Mouse (Mus musculus) cortical plate, adult 2 months (tissue): ENCODE data around the gene Tmco3. TPM values are rescaled to one million over a fixed set of nuclear protein-coding genes. Genes with fewer than 3 reads are reported as not detected.

Experiments used
- H3K27ac ChIP-seq: fragments of 200-500 bp; 2 replicates; pipeline ENCODE4 v1.5.1; 2012; ENCODE audit warnings: low read length, control low read depth, inconsistent platforms; ENCODE audit not compliant: insufficient read depth
- H3K4me1 ChIP-seq: fragments of 200-500 bp; 2 replicates; pipeline ENCODE4 v1.6.1; 2011; ENCODE audit warnings: low read length; ENCODE audit not compliant: control insufficient read depth, insufficient read depth
- H3K4me3 ChIP-seq: fragments of 200-500 bp; 2 replicates; pipeline ENCODE4 v1.5.1; 2011; ENCODE audit warnings: mild to moderate bottlenecking, low read length, control low read depth; ENCODE audit not compliant: insufficient read depth
- CTCF ChIP-seq: fragments of 200-500 bp; IDR thresholded peaks from 2 replicates; pipeline ENCODE4 v1.5.1; 2011; ENCODE audit warnings: mild to moderate bottlenecking, control low read depth, low read length; ENCODE audit not compliant: insufficient read depth; ENCODE audit errors: extremely low read depth
- POLR2A ChIP-seq: fragments of 200-500 bp; IDR thresholded peaks from 2 replicates; pipeline ENCODE4 v1.6.1; 2011; ENCODE audit warnings: mild to moderate bottlenecking, low read length, control low read depth; ENCODE audit not compliant: insufficient read depth; ENCODE audit errors: extremely low read depth
- polyA plus RNA-seq: library from polyadenylated mRNA; depleted of rRNA; stranded (reverse); fragments of >200 nt; gene quantifications from 2 replicates; pipeline ENCODE4 v1.2.3, GENCODE M21; 2012

Tmco3 gene
- polyA plus RNA-seq, 1 experiment = 43.3 TPM

DNA sequence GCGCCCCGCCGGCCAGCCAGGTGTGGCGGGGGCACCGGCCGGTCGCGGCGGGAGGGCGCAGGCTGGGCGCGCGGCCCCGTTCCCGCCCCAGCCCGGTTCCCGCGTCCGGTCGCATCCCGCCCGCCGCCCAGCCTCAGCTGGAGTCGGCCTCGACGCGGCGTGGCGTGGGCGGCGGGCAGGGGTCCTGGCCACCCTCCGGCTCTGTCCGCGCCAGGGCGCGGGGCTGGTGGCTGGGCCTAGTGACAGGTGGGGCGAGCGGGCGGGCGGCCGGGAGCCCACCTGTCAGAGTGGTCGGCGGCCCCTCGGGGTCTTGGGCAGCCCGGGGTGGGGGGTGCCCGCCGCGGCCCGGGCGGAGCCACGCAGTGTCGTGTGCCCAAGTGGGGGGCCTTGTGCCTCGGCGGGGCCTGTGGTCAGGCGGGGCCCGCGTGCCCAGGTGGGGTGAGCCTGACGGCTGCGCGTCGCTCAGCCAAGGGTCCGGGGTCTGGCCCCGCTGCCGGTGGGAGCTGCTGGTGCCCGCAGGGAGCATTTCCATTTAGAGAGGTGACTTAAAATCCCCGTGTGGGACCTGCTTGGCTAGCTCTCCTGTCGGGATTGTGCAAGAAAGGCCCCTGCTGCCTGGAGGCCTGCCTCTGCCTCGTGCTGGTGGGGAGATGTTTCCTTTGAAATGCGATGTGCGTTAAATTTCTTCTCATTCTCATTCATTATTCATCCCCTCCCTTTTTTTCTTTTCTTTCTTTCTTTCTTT is 51.1 kb downstream of the Tmco3 start:
- Histone ChIP-seq H3K27ac (no peak overlapping the region), H3K4me1 (no peaks in the 10 kb centered on the region; the same call in 1 of the 2 replicates), H3K4me3 (peak overlapping the region; percentile 68)
- TF ChIP-seq POLR2A (no peak), CTCF (no peak)

DNA sequence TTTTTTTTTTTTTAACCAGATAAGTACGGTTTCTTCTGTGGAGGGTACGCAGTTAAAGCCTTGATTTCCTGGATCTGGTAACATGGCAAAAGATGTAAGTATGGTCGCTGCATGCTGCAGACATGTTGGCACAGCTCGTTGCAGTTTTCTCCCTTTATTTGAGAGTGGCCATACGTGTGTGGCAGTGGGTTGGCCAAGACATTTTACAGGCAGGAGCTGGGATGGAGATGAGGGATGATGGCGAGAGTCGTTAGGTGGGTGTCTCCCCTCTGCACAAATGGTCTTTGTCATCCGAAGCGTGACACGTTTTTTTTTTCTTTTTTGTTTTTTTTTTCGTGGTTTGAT is 51.6 kb downstream of the Tmco3 start:
- H3K27ac ChIP-seq = no peak overlapping the region
- no peak for TF ChIP-seq CTCF
- no peaks in the 10 kb centered on the region; the same call in 1 of the 2 replicates for H3K4me1 ChIP-seq
- H3K4me3 ChIP-seq = peak overlapping the region; percentile 68

DNA sequence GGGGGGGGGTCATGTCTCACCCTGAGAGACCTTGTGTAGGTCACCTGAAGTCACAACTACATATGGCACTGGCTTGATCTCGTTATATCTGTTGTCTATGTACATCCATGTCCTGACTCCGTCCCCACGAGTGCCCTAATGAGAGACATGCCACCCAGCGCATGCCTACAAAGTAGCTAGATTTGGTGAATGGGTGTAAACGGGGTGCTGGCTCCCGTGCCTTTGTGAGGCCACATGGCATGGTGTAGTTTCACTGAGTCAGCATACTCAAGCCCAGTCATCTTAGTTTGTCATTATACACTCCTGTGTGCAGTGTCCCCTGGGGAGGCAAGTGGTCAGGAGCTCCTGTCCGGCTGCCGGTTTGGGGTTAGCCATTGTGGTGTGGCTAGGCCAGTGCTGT is 52.7 kb downstream of the Tmco3 start:
- TF ChIP-seq POLR2A (no peak), CTCF (no peak)
- no peak overlapping the region for H3K27ac ChIP-seq
- H3K4me3 ChIP-seq = no peak overlapping the region
- no peaks in the 10 kb centered on the region; the same call in none of the 2 replicates for H3K4me1 ChIP-seq

- no peak overlapping the region for H3K4me3 ChIP-seq
- H3K27ac ChIP-seq = no peak overlapping the region
- H3K4me1 ChIP-seq = no peaks in the 10 kb centered on the region; the same call in none of the 2 replicates
- TF ChIP-seq CTCF = no peak
- no peak for TF ChIP-seq POLR2A
Measured at GRCm38 (mm10) chr8:13342340-13342739, 54.4 kb downstream of the Tmco3 start.

GRCm38 (mm10) chr8:13343134-13343533 is 55.1 kb downstream of the Tmco3 start:
- no peak for TF ChIP-seq CTCF
- no peak for TF ChIP-seq POLR2A
- H3K27ac ChIP-seq = no peak overlapping the region

GRCm38 (mm10) chr8:13350052-13350451 is 62.1 kb downstream of the Tmco3 start:
- no peak for TF ChIP-seq CTCF
- no peak for TF ChIP-seq POLR2A
- Histone ChIP-seq H3K4me3 (no peak overlapping the region), H3K27ac (no peak overlapping the region), H3K4me1 (peaks cover 12% of the 10 kb centered on the region)

More at GRCm38 (mm10) chr8:13343134-13343533, 55.1 kb downstream of the Tmco3 start:
- Histone ChIP-seq H3K4me1 (no peaks in the 10 kb centered on the region; the same call in none of the 2 replicates), H3K4me3 (no peak overlapping the region)

DNA sequence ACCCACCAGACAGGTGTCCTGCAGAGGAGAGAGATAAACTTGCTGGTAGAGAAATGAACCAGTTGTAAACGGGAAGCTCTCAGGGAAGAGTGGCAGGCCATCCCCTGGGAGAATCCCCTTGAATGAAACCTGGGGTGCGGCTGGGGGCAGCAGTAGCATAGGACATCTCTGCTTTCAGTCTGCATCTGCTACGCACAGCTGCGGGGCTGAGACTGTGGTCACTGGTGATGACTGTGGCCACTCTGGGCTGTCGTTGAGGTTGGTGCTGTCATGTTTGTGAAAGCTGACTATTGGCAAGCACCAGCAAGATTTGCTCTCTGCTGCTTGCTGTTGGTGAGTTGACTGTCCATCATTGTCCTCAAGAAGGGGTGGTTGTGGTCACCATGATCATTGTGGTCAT is 63.6 kb downstream of the Tmco3 start:
- no peak for TF ChIP-seq POLR2A
- TF ChIP-seq CTCF = no peak
- Histone ChIP-seq H3K4me3 (no peak overlapping the region), H3K27ac (no peak overlapping the region), H3K4me1 (peaks cover 12% of the 10 kb centered on the region)

DNA sequence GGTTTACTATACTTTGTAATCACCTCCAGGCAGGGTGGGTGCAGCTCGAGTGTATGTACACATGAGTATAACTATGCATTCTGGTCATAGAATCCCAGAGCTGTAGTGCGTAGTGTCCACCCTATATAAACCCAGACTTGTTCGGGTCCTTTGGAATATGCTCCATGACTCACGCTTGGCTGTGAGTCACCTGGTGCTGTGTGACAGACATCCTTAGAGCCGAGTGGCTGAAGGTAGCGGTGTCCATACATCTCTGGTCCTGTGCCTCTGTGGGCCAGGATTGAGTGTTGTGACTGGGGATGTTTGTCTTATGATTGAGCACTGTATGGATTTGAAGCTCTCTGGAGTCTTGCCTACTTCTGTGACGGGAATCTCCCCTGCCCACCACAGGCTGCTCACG is 64.6 kb downstream of the Tmco3 start:
- Histone ChIP-seq H3K4me1 (peaks cover 12% of the 10 kb centered on the region), H3K4me3 (no peak overlapping the region), H3K27ac (no peak overlapping the region)
- TF ChIP-seq CTCF (no peak), POLR2A (no peak)

DNA sequence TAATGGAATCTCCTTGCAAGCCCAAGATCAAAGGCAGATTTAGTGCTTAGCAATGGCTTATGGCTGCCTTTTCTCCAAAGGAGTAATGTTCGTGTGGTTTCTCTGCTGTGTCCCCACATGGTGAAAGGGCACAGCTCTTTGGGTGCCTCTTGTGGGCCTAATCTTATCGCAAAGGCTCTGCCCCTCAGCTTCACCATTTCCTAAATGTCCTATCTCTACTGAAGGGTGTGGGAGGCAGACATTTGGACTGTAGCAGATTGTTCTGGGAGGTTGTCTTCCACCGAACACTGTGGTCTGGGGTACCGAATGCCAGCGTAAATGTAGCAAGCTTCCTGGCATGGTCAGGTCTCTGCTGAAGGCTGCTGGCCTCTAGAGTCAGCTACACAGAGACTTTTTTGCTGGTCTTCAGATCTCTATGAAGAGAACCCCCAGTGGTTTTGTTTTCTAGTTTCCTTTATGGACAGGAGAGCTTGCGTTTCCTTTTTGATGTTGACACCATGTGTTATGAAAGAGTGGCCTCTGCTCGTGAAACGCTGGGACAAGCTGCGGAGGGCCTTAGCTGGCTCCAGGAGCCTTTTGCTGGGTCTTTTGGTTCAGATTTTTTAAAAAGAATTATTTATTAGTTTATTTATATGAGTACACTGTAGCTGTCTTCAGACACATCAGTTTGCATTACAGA is 65.3 kb downstream of the Tmco3 start:
- Histone ChIP-seq H3K27ac (no peak overlapping the region), H3K4me1 (peaks cover 12% of the 10 kb centered on the region), H3K4me3 (no peak overlapping the region)
- TF ChIP-seq CTCF (no peak), POLR2A (no peak)

GRCm38 (mm10) chr8:13353883-13354282 is 65.9 kb downstream of the Tmco3 start:
- Histone ChIP-seq H3K4me3 (no peak overlapping the region), H3K27ac (no peak overlapping the region), H3K4me1 (peaks cover 12% of the 10 kb centered on the region)
- TF ChIP-seq CTCF (no peak), POLR2A (no peak)
